8 mouse cellular contexts compared by ENCODE assay signal in the genomic region with DNA sequence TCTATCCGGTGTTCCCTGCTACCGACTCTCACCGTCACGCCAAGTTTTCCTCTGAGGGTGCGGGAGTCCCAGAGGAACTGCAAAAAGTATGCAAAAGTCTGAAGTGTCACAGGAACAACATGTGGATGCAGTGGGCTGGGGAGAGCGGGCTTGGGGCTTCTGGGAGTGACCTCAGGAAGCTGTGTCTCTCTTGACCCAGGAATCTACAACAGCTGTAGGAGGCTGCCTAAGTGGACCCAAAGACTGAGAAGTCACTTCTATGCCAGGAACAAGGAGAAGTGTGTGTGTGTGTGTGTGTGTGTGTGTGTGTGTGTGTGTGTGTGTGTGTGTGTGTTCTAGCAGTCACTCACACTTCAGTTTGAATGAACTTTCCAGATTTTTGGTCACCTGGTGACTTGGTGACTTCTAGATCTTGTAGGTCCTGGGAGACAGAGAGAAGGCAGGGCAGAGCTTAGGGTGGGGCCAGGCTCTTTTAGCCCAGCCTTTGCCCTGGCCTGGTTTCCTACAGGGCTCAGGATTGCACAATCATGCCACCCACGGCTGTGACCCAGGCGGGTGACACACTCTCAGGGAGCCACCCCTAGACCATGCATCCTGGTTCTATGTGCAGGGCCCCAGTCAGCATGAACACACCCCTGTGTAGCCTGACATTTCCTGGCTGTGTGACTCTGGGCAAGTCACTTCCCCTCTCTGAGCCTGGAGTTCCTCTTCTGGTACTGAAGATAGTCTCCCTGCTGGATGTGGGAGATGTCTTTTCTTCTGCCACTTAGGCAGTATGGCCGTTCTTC.
A peak's percentile ranks its signal among the peaks of the same experiment; 100 is the strongest.
DNase-seq lines count a peak whose midpoint lies in the region; ATAC-seq lines count a peak whose summit lies in the region.

No protein-coding gene starts in this region.

- no peaks in the 10 kb centered on the region for H3K27me3 ChIP-seq in kidney, embryonic 16.5 days (ENCODE audit: insufficient read depth, low read length)
- no peaks in the 10 kb centered on the region for H3K27me3 ChIP-seq in hindbrain, embryonic 16.5 days (replicated peaks; ENCODE audit: control insufficient read depth, insufficient read depth, low read length)
- no peaks in the 10 kb centered on the region for H3K27me3 ChIP-seq in hindbrain, embryonic 13.5 days

- peak; percentile 29 for DNase-seq in kidney, adult 18-20 months
- DNase-seq in adrenal gland, postnatal 36 days, result peak; percentile 85 to 88
- DNase-seq in liver, result peak; percentile 66
- no peak for DNase-seq in thymus, postnatal 4 days

- H3K4me1 ChIP-seq in kidney, embryonic 16.5 days (ENCODE audit: insufficient read depth, low read length), result peaks cover 29% of the 10 kb centered on the region
- peaks cover 2% of the 10 kb centered on the region; the same call in 1 of the 2 replicates for H3K4me1 ChIP-seq in hindbrain, embryonic 16.5 days (ENCODE audit: control insufficient read depth, insufficient read depth, low read depth, low read length)
- peaks cover 8% of the 10 kb centered on the region for H3K4me1 ChIP-seq in hindbrain, embryonic 13.5 days (replicated peaks)

- no peak overlapping the region for H3K9ac ChIP-seq in kidney, embryonic 16.5 days (replicated peaks; ENCODE audit: low read length)
- H3K9ac ChIP-seq in hindbrain, embryonic 16.5 days (ENCODE audit: low read depth, low read length), result no peak overlapping the region
- no peak overlapping the region for H3K9ac ChIP-seq in hindbrain, embryonic 13.5 days

- H3K4me3 ChIP-seq in kidney, embryonic 16.5 days (ENCODE audit: low read length), result no peak overlapping the region
- H3K4me3 ChIP-seq in hindbrain, embryonic 16.5 days (ENCODE audit: low read length), result no peak overlapping the region
- H3K4me3 ChIP-seq in hindbrain, embryonic 13.5 days, result no peak overlapping the region

- H3K4me2 ChIP-seq in kidney, embryonic 16.5 days (replicated peaks; ENCODE audit: low read depth, low read length), result no peak overlapping the region
- no peak overlapping the region for H3K4me2 ChIP-seq in hindbrain, embryonic 16.5 days (ENCODE audit: low read length)
- no peak overlapping the region for H3K4me2 ChIP-seq in hindbrain, embryonic 13.5 days

- no peak overlapping the region for H3K27ac ChIP-seq in kidney, embryonic 16.5 days (ENCODE audit: low read length)
- H3K27ac ChIP-seq in hindbrain, embryonic 16.5 days (ENCODE audit: low read depth, low read length), result no peak overlapping the region
- no peak overlapping the region for H3K27ac ChIP-seq in hindbrain, embryonic 13.5 days

- no peak for ATAC-seq in kidney, embryonic 16.5 days (ENCODE audit: low FRiP score, low TSS enrichment)
- ATAC-seq in monocyte, adult 5-6 weeks (replicated peaks; ENCODE audit: insufficient number of reproducible peaks, low FRiP score, low TSS enrichment, poor library complexity, severe bottlenecking), result peak; percentile 63
- ATAC-seq in hindbrain, embryonic 16.5 days, result no peak
- ATAC-seq in hindbrain, embryonic 13.5 days (ENCODE audit: low FRiP score), result no peak

- H3K36me3 ChIP-seq in kidney, embryonic 16.5 days (ENCODE audit: insufficient read depth, low read length), result no peaks in the 10 kb centered on the region
- H3K36me3 ChIP-seq in hindbrain, embryonic 16.5 days (ENCODE audit: control insufficient read depth, insufficient read depth, low read length), result no peaks in the 10 kb centered on the region
- H3K36me3 ChIP-seq in hindbrain, embryonic 13.5 days, result no peaks in the 10 kb centered on the region

- WGBS in kidney, embryonic 16.5 days, result 87% methylated on average over 9 of the region's 9 CpGs
- 85% methylated on average over 9 of the region's 9 CpGs for WGBS in hindbrain, embryonic 16.5 days
- 88% methylated on average over 9 of the region's 9 CpGs for WGBS in hindbrain, embryonic 13.5 days

- no peaks in the 10 kb centered on the region for H3K9me3 ChIP-seq in kidney, embryonic 16.5 days (ENCODE audit: low read length)
- no peaks in the 10 kb centered on the region for H3K9me3 ChIP-seq in hindbrain, embryonic 16.5 days (ENCODE audit: control insufficient read depth, low read length)
- H3K9me3 ChIP-seq in hindbrain, embryonic 13.5 days, result no peaks in the 10 kb centered on the region
